Mouse (Mus musculus) midbrain, embryonic 11.5 days (tissue): ENCODE data around the gene Ublcp1. TPM values are rescaled to one million over a fixed set of nuclear protein-coding genes. Genes with fewer than 3 reads are reported as not detected.
"Not testable (repeated sequence)": the region's sequence is repeated elsewhere in the genome, so short reads cannot be mapped to it uniquely, and the experiment has no call there.

Experiments
- ATAC-seq: fragments of 200-750 bp; cut with Nextera tagmentation; 2 replicates; pipeline ENCODE4 v1.8.0; 2017; ENCODE audit warnings: moderate TSS enrichment, moderate library complexity; ENCODE audit not compliant: low FRiP score
- DNase-seq: peaks from one replicate; pipeline ENCODE4 v3.0.0; 2015; ENCODE audit warnings: low spot score; ENCODE audit errors: missing footprints
- H3K27ac ChIP-seq: fragments of 300-500 bp; sonication (generic); 2 replicates; pipeline ENCODE4 v1.5.1; 2014; ENCODE audit warnings: low read depth, low read length
- H3K27me3 ChIP-seq: fragments of 300-500 bp; sonication (generic); 2 replicates; pipeline ENCODE4 v1.6.1; 2014; ENCODE audit warnings: mild to moderate bottlenecking, low read length, moderate library complexity, mixed read lengths; ENCODE audit not compliant: control insufficient read depth, insufficient read depth
- H3K36me3 ChIP-seq: fragments of 300-500 bp; sonication (generic); 2 replicates; pipeline ENCODE4 v1.6.1; 2014; ENCODE audit warnings: mild to moderate bottlenecking, low read length, moderate library complexity, mixed read lengths; ENCODE audit not compliant: control insufficient read depth, insufficient read depth
- H3K4me1 ChIP-seq: fragments of 300-500 bp; sonication (generic); 2 replicates; pipeline ENCODE4 v1.6.1; 2014; ENCODE audit warnings: low read length; ENCODE audit not compliant: control insufficient read depth, insufficient read depth
- H3K4me2 ChIP-seq: fragments of 300-500 bp; sonication (generic); 2 replicates; pipeline ENCODE4 v1.6.1; 2014; ENCODE audit warnings: mild to moderate bottlenecking, moderate library complexity
- H3K4me3 ChIP-seq: fragments of 300-500 bp; sonication (generic); 2 replicates; pipeline ENCODE4 v1.5.1; 2014; ENCODE audit warnings: low read depth, low read length
- H3K9ac ChIP-seq: fragments of 300-500 bp; sonication (generic); 2 replicates; pipeline ENCODE4 v1.6.1; 2014; ENCODE audit warnings: low read length
- H3K9me3 ChIP-seq: fragments of 300-500 bp; sonication (generic); 2 replicates; pipeline ENCODE4 v1.6.1; 2016; ENCODE audit warnings: low read length; ENCODE audit not compliant: control insufficient read depth
- WGBS: fragments of 180-500 bp; shearing (Covaris S2); extraction: QIAGEN DNeasy Blood & Tissue Kit; methylation state at CpG from one replicate; pipeline ENCODE4 v1.1.7; 2014; 5-methylcytosine and 5-hydroxymethylcytosine counted together
- polyA plus RNA-seq: library from polyadenylated mRNA; unstranded; fragments of >200 nt; fragmentation: Nextera tagmentation; extraction: Ambion mirVana; gene quantifications from 2 replicates; pipeline ENCODE4 v1.2.1, GENCODE M21; 2014

The Ublcp1 gene
- polyA plus RNA-seq, 1 experiment from 2014 or later, result 79.2 TPM

DNA sequence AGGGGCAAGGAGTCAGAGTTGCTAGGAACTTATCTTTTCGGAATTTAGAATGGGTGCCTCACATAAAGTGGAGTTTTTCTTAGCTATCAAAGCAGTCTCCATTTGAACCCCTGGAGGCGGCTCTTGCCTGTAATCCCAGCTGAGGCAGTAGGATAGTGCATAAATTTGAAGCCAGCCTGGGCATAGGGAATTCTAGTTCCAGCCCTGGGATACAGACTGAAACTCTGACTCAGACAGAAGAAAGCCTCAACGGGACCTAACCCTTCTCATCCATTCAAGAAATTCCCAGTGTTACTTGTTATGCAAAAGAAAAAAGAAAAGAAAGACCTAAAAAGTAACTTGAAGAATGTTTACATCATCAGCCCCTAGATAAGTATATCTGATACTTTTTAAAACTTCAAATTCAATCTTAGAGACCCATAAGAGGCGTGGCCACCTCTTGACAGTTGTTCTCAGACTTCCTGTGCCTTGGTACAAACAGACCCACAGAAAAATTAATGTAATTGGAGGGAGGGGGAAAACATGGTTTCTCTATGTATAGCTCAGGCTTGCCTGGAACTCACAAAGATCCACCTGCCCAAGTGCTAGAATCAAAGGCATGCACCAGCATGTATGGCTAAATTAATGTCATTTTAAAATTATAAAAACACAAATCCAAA is 1.2 kb upstream of the Ublcp1 start:
- H3K9ac ChIP-seq, result peak overlapping the region; percentile 92
- no peaks in the 10 kb centered on the region for H3K27me3 ChIP-seq
- H3K36me3 ChIP-seq, result no peaks in the 10 kb centered on the region
- H3K9me3 ChIP-seq, result no peaks in the 10 kb centered on the region
- no peak overlapping the region for H3K27ac ChIP-seq
- peak overlapping the region; percentile 87 for H3K4me3 ChIP-seq
- peak overlapping the region; percentile 63 for H3K4me2 ChIP-seq
- DNase-seq, result no peak
- ATAC-seq, result no peak
- 27% methylated on average over 4 of the region's 4 CpGs for WGBS
- peaks cover 11% of the 10 kb centered on the region for H3K4me1 ChIP-seq

DNA sequence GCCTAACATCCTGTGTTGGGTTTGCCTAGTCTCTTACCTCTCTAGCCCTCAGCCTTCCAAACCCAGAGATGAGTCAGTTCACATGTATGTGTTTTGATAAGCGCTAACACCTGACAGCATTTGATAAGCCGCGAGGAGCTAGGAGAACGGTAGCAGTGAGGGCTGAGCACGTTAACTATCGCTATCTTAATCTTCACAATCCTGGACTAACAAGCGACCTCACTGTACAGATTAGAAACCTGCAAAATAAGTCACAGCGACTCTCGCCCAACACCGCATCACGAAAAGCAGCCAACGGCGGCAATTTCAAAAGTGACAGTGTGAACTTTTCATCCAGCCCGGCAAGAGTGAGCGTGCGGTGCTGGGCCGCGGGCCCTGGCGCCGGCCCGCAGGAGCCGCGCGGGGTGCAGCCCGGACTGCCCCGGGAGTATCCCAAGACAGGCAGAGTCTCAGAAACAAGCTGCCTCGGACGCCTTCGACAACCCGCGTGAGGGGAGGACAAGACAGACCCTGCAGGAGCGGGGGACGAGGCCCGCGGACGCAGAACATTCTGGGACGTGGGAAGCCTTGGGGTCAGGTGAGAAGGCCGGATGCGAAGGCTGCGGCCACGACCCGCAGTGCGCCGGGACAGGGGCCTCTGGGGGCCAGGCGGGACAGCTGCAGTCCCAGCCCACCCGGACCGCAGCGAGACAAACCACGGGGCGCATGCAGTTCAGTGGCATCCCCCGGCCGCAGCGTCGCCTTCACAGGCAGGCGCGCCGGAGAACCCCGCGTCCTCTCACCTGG is 459 bp downstream of the Ublcp1 start:
- ATAC-seq (peak; percentile 86), DNase-seq (no peak)
- Histone ChIP-seq H3K27me3 (no peaks in the 10 kb centered on the region), H3K9me3 (no peaks in the 10 kb centered on the region), H3K4me3 (peak overlapping the region; percentile 87), H3K4me2 (peak overlapping the region; percentile 63), H3K27ac (peak overlapping the region; percentile 78), H3K4me1 (peaks cover 11% of the 10 kb centered on the region), H3K9ac (peak overlapping the region; percentile 92), H3K36me3 (peaks cover 2% of the 10 kb centered on the region; the same call in 1 of the 2 replicates)
- 1% methylated on average over 59 of the region's 59 CpGs for WGBS

DNA sequence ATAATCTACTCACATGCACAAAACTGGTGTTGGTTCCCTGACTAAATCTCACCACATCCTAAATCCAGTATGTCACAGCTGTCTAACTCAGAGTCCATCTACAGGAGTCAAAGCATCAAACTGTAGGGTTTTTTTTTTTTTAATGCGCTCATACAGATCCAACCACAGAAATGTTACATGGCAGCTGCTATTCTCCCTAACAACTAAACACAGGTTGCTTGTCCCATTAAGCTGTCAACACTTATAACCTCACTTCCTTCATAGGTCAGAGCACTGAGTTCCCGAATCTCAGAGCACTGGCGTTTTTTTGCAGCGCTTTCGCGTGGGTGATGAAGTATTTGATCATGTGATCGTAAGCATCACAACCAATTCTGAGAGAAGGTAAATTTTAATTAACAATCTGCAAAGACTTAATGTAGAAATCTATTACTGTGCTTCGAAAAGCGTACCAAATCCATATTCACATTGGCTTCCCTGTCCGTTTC is 1.9 kb downstream of the Ublcp1 start:
- Histone ChIP-seq H3K36me3 (peaks cover 2% of the 10 kb centered on the region; the same call in 1 of the 2 replicates), H3K27ac (no peak overlapping the region), H3K27me3 (no peaks in the 10 kb centered on the region), H3K9ac (no peak overlapping the region), H3K4me2 (no peak overlapping the region), H3K4me3 (no peak overlapping the region), H3K9me3 (no peaks in the 10 kb centered on the region), H3K4me1 (peaks cover 11% of the 10 kb centered on the region)
- WGBS, result 95% methylated on average over 10 of the region's 10 CpGs
- DNase-seq (no peak), ATAC-seq (no peak)

DNA sequence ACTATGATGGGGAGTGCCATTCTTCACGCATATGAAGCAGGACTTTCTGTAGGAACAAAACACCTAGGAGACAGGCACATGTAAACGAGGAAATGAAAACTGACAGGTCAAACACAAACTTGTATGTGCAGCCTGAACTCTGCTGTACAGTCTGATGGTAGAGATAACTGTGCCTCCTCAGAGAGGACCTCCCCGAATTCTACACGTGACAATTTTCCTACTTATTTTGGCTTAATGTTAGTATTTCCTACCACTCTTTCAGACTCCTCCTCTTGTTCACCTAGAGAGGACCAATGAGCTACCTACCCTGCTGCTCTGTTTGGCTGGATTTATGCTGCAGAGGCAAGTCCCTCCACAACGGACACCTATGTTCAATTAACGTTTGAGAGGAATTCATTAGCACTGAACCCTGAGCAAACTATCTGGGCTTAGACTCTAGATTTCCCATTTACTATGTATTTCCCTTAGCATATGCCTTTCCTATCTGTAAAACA is 3.3 kb downstream of the Ublcp1 start:
- ATAC-seq, result no peak
- Histone ChIP-seq H3K27ac (no peak overlapping the region), H3K4me3 (no peak overlapping the region), H3K36me3 (peaks cover 2% of the 10 kb centered on the region; the same call in 1 of the 2 replicates), H3K4me1 (peaks cover 11% of the 10 kb centered on the region), H3K4me2 (no peak overlapping the region), H3K9me3 (no peaks in the 10 kb centered on the region), H3K27me3 (no peaks in the 10 kb centered on the region), H3K9ac (no peak overlapping the region)
- no peak for DNase-seq
- WGBS, result 84% methylated on average over 6 of the region's 6 CpGs

DNA sequence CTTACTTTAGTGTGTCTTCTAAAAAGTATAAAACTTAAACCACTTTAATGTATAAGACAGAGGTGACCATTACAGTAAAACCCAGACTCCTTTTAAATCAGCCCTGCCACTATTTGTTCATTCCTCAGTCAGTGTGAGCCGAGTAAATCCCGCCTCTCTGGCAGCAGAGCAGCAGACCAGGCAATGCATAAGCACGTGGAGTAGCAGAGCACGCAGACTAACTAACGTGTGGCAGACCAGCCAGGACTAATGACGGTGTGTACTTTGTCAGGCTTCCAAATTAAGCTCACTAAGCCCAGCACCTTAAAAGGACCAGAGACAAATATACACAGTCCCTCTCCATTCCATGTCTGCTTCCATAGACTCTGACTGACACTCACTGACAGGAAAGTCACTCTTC is 8.8 kb downstream of the Ublcp1 start:
- 90% methylated on average over 6 of the region's 6 CpGs for WGBS
- Histone ChIP-seq H3K4me3 (no peak overlapping the region), H3K9me3 (no peaks in the 10 kb centered on the region), H3K27me3 (no peaks in the 10 kb centered on the region), H3K9ac (no peak overlapping the region), H3K4me2 (no peak overlapping the region), H3K27ac (no peak overlapping the region), H3K36me3 (peaks cover 2% of the 10 kb centered on the region; the same call in 1 of the 2 replicates), H3K4me1 (no peaks in the 10 kb centered on the region)
- DNase-seq (no peak), ATAC-seq (no peak)

DNA sequence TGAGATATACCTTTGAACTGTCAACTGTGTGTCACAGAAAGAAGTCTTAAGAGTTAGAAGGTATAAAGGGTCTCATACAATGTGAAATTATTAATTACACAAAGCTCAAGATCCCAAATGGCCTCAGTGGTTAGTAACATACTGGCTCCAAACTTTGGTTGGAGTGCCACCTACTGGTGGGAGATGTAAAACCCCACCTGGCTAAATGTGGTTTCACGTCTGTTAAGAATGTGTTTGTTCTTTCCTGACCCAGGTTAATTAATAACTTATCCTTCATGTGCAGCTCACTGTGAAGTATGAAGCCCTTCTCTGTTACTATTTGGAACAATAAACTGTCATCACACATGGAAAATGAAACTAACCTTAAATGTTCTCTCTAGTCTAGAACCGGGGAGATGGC is 16.9 kb downstream of the Ublcp1 start:
- ATAC-seq (0 out of 2 replicates have a peak, but pooled peaks have one; percentile 30), DNase-seq (peak; percentile 91)
- H3K4me3 ChIP-seq, result no peak overlapping the region
- no peak overlapping the region for H3K4me2 ChIP-seq
- H3K9ac ChIP-seq, result no peak overlapping the region
- H3K27me3 ChIP-seq, result no peaks in the 10 kb centered on the region
- H3K27ac ChIP-seq, result no peak overlapping the region
- H3K36me3 ChIP-seq, result peaks cover 2% of the 10 kb centered on the region; the same call in 1 of the 2 replicates
- 71% methylated on average over 2 of the region's 2 CpGs for WGBS
- H3K4me1 ChIP-seq, result no peaks in the 10 kb centered on the region
- no peaks in the 10 kb centered on the region for H3K9me3 ChIP-seq

DNA sequence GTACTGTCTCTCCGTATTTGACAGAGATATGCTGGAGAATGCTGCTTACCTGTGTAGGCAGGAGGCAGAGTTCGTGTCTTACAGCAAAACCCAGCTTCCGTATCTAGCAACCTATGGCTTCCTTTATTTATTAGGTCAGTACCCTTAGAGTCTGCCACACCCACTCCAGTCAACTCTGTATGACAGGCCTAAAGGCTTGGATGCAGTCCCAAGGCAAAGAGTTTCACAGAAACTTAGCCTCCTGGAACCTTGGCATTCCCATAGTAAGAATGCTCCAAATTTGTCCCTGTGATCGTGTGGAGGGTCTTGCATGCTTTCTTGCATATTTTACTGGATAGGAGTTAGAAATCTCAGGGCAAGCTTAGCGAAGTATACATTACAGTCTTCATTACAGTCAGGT is 18.3 kb downstream of the Ublcp1 start:
- not testable (repeated sequence) for H3K36me3 ChIP-seq, H3K4me3 ChIP-seq, ATAC-seq, H3K9ac ChIP-seq, H3K9me3 ChIP-seq, DNase-seq, H3K27me3 ChIP-seq, H3K4me2 ChIP-seq, H3K4me1 ChIP-seq, H3K27ac ChIP-seq
- WGBS, result 96% methylated on average over 5 of the region's 5 CpGs

DNA sequence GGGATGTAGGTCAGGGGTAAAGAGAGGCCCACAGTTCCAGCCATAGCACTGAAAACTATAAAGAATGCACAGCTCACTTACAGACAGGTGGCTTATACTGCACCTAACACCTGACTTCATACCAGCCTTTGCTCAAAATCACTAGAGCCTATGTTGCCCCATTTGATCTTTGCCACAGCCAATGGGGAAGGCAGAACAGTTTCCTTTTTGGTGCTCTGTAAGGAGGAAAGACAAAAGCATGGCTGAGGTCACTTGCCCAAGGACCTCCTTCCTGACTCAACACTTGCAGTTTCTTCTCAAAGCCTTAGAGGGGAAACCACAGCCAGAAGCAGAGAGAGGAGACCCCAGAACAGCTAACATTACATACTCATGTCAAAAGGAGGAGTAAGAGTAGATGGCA is 19.3 kb downstream of the Ublcp1 start:
- ATAC-seq, result no peak

DNA sequence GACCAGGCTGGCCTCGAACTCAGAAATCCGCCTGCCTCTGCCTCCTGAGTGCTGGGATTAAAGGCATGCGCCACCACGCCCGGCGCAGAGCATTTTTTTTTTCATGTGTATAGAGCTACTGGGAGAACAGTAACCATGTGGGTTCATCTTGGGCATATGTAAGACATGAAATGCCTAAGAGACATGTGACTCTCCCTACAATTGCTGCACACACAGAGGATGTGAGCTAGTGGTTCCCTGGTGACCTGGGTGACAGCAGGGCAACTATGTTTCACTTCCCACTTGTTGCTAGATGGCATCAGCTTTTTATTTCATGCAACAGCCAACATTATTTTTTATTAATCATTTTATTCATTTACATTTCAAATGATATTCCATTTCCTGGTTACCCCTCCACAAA is 32.5 kb downstream of the Ublcp1 start:
- no peak overlapping the region for H3K27ac ChIP-seq
- DNase-seq (no peak), ATAC-seq (no peak)
- no peaks in the 10 kb centered on the region for H3K36me3 ChIP-seq
- no peak overlapping the region for H3K4me2 ChIP-seq
- H3K9ac ChIP-seq, result no peak overlapping the region
- 93% methylated on average over 6 of the region's 6 CpGs for WGBS
- H3K4me3 ChIP-seq, result no peak overlapping the region
- no peaks in the 10 kb centered on the region for H3K9me3 ChIP-seq
- H3K4me1 ChIP-seq, result no peaks in the 10 kb centered on the region
- H3K27me3 ChIP-seq, result no peaks in the 10 kb centered on the region

More for the DNA sequence above, 19.3 kb downstream of the Ublcp1 start:
- Histone ChIP-seq H3K27ac (no peak overlapping the region), H3K9ac (no peak overlapping the region), H3K36me3 (peaks cover 2% of the 10 kb centered on the region; the same call in 1 of the 2 replicates), H3K27me3 (no peaks in the 10 kb centered on the region), H3K9me3 (no peaks in the 10 kb centered on the region), H3K4me3 (no peak overlapping the region), H3K4me2 (no peak overlapping the region), H3K4me1 (no peaks in the 10 kb centered on the region)
- no peak for DNase-seq
